Mouse (Mus musculus) layer of hippocampus, postnatal 25 days (tissue): Measurements from ENCODE around the gene Epas1. TPM values are rescaled to one million over a fixed set of nuclear protein-coding genes. Genes with fewer than 3 reads are reported as not detected.

Source experiments
- DNase-seq, 2 experiments: peaks; one replicate each; pipeline ENCODE4 v3.0.0; 2022; ENCODE audit warnings: mixed read lengths in 2 of 2, low spot score in 1 of 2; ENCODE audit errors: extremely low spot score in 1 of 2
- total RNA-seq, 2 experiments: library from RNA; stranded (reverse); gene quantifications; 2 replicates each; pipeline ENCODE4 v1.2.3; 2021

The Epas1 gene
- total RNA-seq, 2 experiments from 2014 or later, result 75.1 to 99.4 TPM

- DNase-seq, result peak in 1 of 2 experiments; percentile 14
Measured at GRCm38 (mm10) chr17:86754806-86755571, 1.5 kb downstream of the Epas1 start.

GRCm38 (mm10) chr17:86755581-86756195 is 2.2 kb downstream of the Epas1 start:
- no peak for DNase-seq

GRCm38 (mm10) chr17:86757621-86758020 is 4.1 kb downstream of the Epas1 start:
- no peak for DNase-seq

GRCm38 (mm10) chr17:86761859-86762258 is 8.4 kb downstream of the Epas1 start:
- no peak for DNase-seq

- DNase-seq, result no peak
Measured at GRCm38 (mm10) chr17:86762479-86763242, 9.2 kb downstream of the Epas1 start.

GRCm38 (mm10) chr17:86765762-86766404 is 12.4 kb downstream of the Epas1 start:
- DNase-seq, result no peak

- no peak for DNase-seq
Measured at GRCm38 (mm10) chr17:86766412-86766811, 12.9 kb downstream of the Epas1 start.

GRCm38 (mm10) chr17:86768596-86768995 is 15.1 kb downstream of the Epas1 start:
- no peak for DNase-seq

- DNase-seq, result no peak
Measured at GRCm38 (mm10) chr17:86769330-86770211, 16.1 kb downstream of the Epas1 start.

GRCm38 (mm10) chr17:86770848-86771247 is 17.3 kb downstream of the Epas1 start:
- no peak for DNase-seq

GRCm38 (mm10) chr17:86772035-86772434 is 18.5 kb downstream of the Epas1 start:
- no peak for DNase-seq

- no peak for DNase-seq
Measured at GRCm38 (mm10) chr17:86772929-86773588, 19.6 kb downstream of the Epas1 start.

GRCm38 (mm10) chr17:86776538-86776937 is 23.0 kb downstream of the Epas1 start:
- no peak for DNase-seq

- DNase-seq, result no peak
Measured at GRCm38 (mm10) chr17:86778147-86778546, 24.6 kb downstream of the Epas1 start.

- DNase-seq, result no peak
Measured at GRCm38 (mm10) chr17:86779191-86780130, 26.0 kb downstream of the Epas1 start.

GRCm38 (mm10) chr17:86780708-86781318 is 27.3 kb downstream of the Epas1 start:
- DNase-seq, result no peak

- no peak for DNase-seq
Measured at GRCm38 (mm10) chr17:86781755-86782400, 28.4 kb downstream of the Epas1 start.
